Mouse (Mus musculus) cortical plate, adult 2 months (tissue): ENCODE results near the gene Hoxc6.

ENCODE experiments used
- CTCF ChIP-seq: fragments of 200-500 bp; IDR thresholded peaks from 2 replicates; pipeline ENCODE4 v1.5.1; 2011; ENCODE audit warnings: mild to moderate bottlenecking, control low read depth, low read length; ENCODE audit not compliant: insufficient read depth; ENCODE audit errors: extremely low read depth
- POLR2A ChIP-seq: fragments of 200-500 bp; IDR thresholded peaks from 2 replicates; pipeline ENCODE4 v1.6.1; 2011; ENCODE audit warnings: mild to moderate bottlenecking, low read length, control low read depth; ENCODE audit not compliant: insufficient read depth; ENCODE audit errors: extremely low read depth

DNA sequence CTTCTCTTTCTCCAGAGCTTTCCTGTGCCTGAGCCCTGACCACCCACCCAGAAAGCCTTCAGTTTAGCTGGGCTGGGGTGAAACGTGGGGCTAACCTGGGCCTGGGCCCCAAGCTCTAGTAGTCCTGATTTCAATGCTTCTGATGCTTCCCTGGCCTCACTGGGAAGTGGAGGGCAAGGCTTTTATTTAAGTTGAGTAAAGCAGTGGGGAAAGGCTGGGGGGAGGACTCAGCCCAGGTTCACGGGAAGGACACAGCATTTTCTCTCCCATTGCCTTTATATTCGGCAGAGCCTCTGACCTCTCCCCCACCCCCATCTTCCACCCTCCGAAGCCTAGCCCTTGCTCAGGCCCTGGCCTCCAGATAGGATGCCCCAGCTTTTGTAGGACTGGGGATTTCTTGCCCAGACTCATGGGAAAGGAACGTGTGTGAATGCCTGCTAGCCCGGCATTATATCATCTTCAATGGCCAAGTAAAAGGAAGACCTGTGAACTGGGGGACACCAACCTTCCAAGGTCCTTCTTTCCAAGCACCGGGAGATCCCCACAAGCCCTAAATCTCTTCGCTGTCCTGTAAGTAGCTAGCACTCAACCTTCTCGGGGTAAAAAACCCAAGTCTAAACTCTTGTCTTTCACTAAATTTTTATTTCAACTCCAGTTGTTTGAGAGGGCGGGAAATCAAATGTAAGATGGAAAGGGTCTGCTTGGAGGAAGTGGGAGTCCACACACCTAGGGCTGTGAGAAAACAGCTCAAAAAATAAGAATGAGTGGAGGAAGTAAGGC lies 40.8 kb downstream of the Hoxc6 start:
- TF ChIP-seq CTCF (no peak), POLR2A (no peak)
